Mouse (Mus musculus) G1E (cell line): ENCODE data around the gene 1190005I06Rik.

ENCODE experiments used
- CTCF ChIP-seq: IDR thresholded peaks from 2 replicates; pipeline ENCODE4 v1.5.1; 2012; ENCODE audit warnings: low read depth, low read length, inconsistent platforms, mixed read lengths
- GATA1 ChIP-seq: IDR thresholded peaks from 2 replicates; pipeline ENCODE4 v1.6.1; 2012; ENCODE audit warnings: borderline replicate concordance, low read length, inconsistent platforms, mixed read lengths
- GATA2 ChIP-seq: IDR thresholded peaks from 2 replicates; pipeline ENCODE4 v1.6.1; 2012; ENCODE audit warnings: low read depth, low read length, inconsistent platforms, borderline replicate concordance
- POLR2AphosphoS5 ChIP-seq: IDR thresholded peaks from 2 replicates; pipeline ENCODE4 v1.6.1; 2012; ENCODE audit warnings: low read depth, low read length, inconsistent platforms; ENCODE audit not compliant: insufficient replicate concordance
- TAL1 ChIP-seq: conservative IDR thresholded peaks from 2 replicates; pipeline ENCODE4 v1.6.1; 2012; ENCODE audit warnings: low read depth, low read length, inconsistent platforms, mixed read lengths

DNA sequence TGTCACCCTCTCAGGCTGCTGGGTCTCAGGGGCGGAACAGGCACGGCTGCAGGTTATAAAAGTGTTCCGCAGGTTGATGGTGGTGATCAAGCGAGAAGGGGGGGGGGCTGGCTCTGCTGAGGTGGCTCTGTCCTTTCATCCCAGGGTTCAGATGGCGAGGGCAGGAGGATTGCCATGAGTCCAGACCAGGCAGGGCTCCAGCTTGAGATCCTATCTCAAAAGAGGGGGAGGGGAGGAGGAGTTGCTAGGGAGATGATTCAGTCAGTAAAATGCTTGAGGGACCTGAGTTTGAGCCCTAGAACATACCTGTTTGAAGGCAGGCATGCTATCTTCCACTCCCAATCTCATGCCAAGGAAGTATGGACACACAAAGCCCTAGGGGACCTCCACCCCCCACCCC lies 86.9 kb downstream of the 1190005I06Rik start:
- TF ChIP-seq CTCF = no peak
- no peak for TF ChIP-seq POLR2AphosphoS5
- TF ChIP-seq GATA1 = no peak
- TF ChIP-seq TAL1 = no peak
- TF ChIP-seq GATA2 = no peak
